Mouse (Mus musculus) frontal cortex, postnatal 10 days (tissue): ENCODE measurements at regions not wholly inside any gene's neighbourhood (a gene's known extent, or its start where the extent isn't known, plus 50 kb on each side); places are given as distances from the start of the nearest gene placed in this dataset.
A peak's percentile ranks its signal among the peaks of the same experiment; 100 is the strongest.

Experiments used
- DNase-seq, 2 experiments: peaks; one replicate each; pipeline ENCODE4 v3.0.0; 2022; ENCODE audit warnings: low spot score in 2 of 2, mixed read lengths in 1 of 2

DNA sequence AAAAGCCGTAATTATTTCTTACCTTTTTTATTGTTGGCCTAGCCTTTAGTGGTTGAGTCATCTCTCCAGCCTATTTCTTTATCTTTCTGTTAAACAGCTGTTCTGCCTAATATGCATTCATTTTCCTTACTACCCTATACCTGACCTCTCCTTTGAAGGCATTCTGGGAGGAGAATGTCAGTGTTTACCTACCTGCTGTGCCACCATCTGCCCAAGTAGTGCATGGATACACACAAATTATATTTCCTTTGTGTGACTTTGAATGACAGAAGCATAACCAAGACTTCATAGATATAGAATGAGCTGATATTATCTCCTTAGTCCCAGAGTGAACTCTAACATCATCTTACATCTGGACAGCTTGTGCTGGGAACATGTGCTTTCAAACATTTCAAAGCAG is 293.5 kb upstream of the Tom1l1 start:
- DNase-seq: no peak

DNA sequence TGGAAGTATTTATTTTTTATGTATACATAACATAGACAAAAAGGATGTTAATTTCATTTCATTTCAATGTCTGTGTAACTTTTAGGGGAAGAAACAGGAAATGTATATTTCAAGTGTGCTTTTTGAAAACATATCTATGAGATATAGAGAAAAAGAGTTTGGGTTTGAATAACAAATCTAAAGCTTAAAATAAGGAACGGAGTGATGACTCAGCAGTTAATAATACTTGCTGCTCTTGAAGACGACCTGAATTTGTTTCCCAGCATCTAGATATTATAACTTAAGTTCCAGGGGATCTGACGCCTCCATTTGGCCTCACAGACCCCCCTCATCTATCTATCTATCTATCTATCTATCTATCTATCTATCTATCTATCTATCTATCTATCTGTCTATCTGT is 290.1 kb upstream of the Tom1l1 start:
- DNase-seq: no peak

DNA sequence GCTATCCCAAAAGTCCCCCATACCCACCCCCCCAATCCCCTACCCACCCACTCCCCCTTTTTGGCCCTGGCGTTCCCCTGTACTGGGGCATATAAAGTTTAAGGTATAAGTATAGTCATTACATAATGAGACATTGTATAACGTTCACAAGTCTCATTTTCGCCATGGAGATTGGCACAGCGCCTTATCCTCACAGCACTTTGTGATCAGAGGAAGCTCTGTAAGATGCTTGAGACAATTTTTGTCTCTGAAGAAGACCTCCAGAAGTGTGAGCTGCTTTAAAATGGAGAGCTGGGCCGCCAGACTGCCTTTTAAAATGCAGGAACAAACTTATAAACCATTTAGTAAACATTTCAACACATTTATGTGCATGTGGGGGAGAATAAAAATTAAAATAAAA is 252.9 kb upstream of the Tom1l1 start:
- DNase-seq: peak in 1 of 2 experiments; percentile 8

DNA sequence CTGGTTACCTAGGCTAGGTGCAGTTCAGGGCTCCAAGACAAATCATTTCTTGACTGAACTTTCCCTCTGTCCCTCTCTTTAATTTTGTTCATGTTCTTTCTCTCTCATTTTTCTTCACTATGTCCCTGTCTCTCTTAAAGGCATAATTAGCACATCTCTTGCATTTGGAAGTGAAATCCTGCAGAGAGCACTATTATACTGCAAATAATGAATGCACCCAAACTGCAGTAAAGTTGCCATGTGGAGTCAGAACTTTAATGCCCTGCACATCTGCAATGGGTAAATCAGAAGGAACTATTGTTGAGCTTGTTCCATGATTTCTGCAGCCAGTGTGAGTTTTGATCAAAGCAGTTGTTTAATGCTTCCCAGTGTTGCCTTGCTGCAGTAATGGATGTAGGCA is 237.6 kb upstream of the Tom1l1 start:
- DNase-seq: no peak

DNA sequence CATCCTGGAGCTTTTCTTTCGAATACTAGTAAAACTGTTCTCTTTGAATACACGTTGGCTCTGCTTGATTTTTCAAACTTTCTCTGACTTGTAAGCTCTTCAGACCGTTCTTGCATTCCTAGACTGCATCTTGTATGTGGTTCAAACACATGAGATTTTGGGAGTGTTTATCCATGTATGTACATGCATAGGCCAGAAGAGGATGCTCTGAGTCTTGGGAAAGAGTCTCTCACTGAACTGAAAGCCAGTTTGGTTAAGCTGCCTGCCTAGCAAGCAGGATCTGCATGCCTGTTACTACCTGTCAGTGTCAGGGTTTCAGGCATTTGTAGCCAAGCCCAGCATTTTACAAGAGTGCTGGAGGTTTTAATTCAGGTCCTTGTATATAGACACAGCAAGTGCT is 229.6 kb upstream of the Tom1l1 start:
- DNase-seq: no peak

DNA sequence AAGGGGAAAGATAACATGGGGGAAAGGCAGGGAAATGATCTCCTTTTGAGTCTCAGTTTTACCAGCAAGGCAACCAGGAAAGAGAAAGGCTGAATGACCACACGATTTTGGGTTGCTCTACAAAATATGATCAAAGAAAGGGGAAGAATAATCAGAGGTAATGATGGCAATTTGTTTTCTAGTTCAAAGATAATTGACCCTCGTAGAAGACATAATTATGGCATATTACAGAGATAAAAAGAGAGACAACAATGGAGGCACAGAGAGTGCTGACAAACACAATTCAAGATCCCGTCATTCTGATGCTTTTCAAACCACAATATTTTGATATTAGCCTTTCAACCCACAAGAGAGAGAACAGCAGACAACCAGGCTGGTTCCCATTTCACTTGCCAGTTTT is 206.1 kb upstream of the Tom1l1 start:
- DNase-seq: no peak

DNA sequence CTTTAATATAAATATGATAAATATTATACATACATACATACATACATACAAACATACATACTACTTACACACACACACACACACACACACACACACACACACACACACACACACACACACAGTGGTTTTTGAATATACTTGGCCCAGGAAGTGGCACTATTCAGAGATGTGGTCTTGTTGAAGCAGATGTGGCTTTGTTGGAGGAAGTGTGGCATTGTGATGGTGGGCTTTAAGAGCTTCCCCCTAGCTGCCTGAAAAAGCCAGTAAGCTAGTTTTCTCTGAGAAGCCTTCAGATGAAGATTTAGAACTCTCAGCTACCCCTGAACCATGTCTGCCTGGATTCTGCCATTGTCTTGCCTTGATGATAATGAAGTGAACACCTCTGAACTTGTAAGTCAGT is 185.0 kb upstream of the Tom1l1 start:
- no peak for DNase-seq

DNA sequence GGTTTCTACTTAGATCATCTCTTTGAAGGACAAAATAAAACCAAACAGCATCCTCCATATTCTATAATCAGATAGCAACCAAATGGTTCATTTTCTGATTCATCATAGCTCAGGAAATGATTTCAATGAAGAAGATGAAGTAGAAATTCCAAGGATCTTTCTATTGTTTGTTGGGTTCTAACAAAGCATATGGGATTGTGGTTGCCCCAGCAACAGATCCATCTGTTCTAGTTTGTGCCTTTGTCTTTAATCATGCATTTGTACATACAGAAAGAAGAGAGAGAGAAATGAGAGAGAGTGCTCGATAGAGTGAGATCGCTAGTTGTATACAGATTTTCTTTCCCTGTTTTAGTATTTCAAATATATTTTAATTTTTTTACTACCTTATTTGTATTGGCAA is 183.5 kb upstream of the Tom1l1 start:
- no peak for DNase-seq

DNA sequence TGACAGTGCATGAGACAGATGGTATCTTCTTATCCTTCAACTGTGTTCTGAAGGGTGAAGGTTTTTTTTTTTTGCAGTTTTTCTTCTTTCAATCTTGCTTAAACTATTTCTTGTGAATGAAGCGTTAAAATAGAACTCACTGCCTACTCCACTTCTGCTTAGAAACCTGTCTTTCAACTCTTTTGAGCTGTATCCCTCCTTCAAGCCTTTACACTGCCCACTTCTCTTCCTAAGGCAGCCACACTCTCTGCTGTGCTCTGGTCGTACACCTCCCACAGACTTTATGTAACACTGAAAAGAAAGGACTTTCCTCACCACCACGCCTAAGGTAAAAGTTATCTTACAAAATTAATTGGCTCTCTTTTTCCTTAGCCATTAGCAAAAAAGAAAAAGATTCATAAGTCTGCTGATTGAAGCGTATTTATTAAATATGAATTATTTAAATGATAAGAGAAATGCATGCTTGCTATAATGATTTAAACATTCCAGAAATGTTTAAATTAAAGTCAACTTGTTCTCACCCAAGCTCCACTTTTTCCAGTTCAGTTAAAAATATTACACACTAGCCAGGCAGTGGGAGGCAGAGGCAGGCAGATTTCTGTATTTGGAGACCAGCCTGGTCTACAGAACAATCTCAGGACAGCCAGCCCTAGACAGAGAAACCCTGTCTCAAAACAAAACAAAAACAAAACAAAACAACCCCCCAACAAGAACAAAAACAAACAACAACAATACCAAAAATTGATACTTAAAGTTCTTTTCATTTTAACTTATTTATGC is 176.0 kb upstream of the Tom1l1 start:
- peak in 1 of 2 experiments; percentile 7 for DNase-seq

DNA sequence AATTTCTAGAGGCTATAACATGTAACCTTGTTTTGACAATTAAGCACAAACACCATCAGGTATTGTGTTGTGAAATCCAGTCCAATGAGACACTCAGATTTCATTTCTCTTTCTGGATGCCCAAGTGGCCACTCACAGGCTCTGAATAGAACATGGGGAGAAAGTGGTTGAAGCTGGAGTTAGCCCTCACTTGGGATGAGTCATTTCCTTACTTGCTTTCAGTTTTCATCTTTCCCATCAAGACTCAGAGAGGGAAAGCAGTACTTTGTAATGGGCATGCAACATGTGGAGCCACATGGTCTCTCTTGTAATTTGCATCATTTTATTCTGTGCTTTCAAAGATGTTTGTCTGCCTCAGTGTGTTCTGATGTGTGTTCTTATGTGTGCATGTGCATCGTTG is 167.6 kb upstream of the Tom1l1 start:
- DNase-seq: no peak

DNA sequence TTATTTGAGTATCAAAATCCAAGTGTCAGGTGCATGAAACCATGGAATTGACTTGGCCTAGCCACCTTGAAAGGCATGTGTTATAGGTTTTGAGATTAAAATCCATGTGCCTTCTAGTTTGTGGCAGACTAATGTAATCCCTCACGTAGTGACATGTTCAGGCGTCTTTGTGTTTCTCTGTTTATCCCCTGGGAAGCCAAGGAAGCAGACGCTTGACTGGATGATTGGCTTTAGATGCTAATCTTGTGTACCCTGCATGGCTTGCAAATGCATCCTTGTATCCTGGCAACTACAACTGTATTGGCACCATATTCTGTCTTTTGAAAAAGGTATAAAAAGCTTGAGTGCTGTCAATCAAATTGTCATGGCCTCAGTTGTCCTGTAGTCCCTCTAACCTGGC is 167.2 kb upstream of the Tom1l1 start:
- no peak for DNase-seq

DNA sequence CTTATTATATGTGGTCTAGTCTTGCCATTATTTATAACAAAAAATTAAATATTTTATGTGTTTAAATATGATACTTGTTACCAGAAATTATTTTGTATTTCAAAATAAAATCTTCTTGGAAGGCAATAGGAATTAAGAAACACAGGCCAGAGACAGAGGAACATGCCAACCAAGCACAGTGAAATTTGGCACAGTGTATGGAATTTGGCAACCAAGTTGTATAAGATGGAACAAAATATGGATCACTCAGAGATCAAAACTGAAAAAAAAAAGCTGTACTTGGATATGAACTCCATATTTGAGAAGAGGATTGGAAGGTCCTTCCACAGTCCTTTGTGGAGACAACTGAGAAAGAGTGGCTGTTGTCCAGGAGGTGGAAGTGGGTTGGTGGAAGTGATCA is 163.1 kb upstream of the Tom1l1 start:
- DNase-seq: no peak

DNA sequence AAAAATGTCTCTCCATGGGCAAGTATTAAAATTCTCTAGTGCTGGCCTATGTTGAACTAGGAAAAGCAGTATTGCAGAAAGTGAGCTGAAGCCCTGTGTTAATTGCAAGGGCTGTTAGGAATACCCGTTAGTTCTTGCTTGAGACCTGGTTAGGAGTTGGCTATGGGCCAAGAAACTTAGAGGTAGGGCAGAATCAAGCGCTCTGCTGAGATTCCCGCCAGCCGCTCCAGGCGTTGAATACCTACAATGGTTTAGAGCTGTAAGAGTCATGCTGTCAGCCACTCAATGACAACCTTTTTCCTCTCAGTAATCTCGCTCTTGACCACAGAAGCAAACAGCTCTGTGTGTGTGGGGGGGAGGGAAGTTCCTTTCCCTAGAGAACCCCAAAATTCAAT is 156.8 kb upstream of the Tom1l1 start:
- no peak for DNase-seq

DNA sequence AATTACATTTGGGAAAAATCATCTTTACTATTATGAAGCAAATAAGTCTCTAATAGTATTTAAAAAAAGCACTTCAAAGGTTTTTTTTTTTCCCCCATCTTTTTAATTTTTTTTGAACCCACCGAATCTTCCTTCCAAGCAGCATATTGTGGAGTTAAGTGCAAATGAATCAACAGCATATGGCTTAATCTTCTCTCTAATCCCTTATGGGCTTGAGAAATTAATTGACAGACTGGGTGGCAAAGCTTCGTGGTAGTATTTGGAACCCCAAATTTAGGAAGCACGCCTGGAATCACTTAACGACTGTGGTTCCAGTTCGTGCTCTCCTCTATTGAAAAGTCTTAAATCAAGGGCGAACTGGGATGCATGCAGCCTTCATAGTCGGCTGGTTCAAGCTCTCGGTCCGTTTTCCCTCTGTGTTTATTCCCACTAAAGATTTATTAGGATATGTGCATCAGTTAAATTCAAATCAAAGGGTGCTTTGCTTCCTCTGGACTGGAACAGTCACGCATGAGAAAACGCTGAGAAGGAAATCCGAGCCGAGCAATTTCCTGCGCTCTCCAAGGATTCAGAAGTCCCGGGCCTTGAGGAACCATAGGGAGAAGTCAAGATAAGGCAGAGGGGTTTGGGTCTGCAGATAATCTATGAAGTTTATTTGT is 156.2 kb upstream of the Tom1l1 start:
- DNase-seq: no peak

DNA sequence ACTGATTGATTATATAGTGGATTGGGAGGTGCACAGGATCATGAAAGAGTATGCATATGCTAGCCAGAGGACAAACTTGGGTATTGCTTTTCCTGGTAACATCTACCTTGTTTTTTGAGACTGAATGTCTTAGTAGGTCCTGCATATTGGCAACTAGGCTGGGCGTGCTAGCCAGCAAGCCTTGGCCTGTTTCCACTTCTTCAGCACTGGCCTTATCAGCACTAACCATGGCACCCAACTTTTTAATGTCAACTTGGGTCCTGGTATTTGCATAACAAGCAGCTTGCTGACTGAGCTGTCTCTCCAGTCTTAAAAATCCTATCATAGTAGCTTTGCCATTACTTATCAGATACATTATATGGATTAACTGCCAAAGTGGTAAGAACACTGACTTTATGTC is 150.0 kb upstream of the Tom1l1 start:
- DNase-seq: no peak

DNA sequence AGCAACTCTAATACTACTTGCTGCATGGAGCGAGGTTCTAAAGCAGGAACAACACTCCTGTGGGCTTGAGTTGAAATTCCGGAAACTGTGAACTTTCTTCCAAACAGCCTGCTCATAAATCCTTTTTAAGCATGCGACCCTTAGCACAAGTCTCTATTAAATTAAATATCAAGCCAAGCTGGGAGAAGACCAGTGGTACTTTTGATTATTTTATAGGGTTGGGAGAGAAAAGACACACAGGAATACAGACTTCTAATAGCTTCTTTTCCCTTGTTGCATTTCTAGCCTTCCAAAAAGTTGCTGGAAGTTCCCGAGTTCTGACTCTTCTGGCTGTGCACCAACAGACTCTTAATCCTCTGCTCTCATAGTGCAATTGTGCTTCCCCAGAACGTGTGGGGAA is 136.6 kb upstream of the Tom1l1 start:
- DNase-seq: no peak

DNA sequence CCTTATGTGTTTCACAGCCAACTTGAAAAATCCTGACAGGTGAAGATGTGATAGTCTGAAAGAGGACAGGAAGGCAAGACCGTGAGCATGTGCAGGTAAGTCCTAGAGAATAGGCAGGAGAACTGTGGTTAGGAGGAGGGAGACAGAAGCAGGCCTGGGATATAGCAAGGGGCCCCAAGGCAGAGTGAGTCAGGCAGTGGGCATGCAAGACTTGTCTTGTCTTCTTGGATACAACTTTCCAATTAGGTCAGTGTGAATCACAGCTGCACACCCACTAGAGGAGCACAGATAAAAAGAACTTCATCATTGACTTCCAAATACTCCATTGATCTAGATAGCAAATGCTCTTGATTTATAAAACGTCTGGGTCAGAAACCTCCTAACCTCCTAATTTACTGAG is 128.6 kb upstream of the Tom1l1 start:
- no peak for DNase-seq

DNA sequence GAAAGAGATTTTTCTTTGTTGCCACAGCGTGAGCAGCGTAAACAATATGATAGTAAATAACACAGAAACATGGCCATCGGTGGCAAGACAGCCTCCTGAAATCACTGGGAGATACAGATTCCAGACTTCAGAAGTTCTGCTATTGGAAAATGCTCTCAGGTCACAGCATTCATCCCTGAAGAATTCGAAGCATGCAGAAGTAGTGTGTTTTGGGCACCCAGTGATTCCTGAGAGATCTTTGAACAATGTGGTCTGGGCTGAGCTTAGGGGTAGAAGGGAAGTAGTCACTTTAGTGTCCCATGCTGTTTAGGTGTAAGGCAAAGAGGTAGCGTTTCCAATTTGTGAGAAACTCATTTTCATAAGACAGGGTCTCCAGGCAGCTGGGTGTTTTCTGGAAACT is 126.3 kb upstream of the Tom1l1 start:
- no peak for DNase-seq

DNA sequence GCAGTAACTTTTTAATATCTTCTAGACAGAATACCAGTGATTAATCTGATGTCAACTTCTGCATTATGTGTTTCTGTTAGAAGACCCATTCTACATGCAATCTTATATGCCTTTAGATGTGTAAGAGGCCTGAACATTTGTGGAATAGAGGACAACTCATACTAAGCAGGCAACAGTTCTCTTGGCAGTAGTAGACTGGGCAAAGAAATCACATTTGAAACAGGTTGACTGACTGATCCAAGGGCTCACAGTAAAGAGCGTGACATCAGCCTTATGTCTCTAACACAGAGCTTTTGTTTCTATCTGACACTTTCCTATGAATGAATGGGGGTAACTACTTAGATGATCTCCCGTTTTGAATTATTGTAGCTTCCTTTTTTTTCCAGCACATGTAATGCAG is 124.8 kb upstream of the Tom1l1 start:
- no peak for DNase-seq

DNA sequence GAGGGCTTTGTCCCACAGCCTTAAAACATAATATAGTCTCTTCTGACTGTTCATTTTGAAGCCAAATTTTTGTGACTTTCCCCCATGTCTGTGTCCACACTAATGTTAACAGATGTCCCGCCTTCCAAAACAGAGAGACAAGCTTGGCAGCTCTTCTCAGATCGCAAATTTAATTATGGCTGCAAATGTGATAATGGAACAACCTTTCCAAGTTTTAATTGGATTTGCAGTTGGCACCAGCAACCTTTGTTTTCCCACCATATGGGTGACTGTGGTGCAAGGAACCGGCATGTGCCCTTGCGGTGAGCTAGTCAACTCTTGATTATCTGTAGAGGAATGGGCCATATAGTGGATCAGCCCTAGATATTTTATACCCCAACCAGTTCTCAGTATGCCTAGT is 124.4 kb upstream of the Tom1l1 start:
- DNase-seq: no peak

DNA sequence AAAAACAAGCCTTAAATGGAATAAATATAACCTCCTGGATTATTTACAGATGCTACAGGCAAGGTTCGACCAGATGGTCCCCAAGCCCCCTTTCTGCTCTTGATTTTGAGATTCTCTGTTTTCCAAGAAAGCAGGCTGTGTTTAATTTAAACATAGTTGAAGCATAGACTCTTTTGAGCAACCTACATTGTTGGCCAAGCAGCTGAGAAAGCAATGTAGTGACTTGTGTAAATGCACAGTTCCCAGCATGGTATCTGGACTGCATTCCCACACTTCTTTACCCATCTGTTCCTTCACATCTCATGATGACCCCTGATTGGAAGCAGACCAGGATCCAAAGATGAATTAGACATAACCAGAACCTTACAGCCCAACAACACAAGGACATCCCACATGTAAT is 120.3 kb upstream of the Tom1l1 start:
- DNase-seq: no peak

DNA sequence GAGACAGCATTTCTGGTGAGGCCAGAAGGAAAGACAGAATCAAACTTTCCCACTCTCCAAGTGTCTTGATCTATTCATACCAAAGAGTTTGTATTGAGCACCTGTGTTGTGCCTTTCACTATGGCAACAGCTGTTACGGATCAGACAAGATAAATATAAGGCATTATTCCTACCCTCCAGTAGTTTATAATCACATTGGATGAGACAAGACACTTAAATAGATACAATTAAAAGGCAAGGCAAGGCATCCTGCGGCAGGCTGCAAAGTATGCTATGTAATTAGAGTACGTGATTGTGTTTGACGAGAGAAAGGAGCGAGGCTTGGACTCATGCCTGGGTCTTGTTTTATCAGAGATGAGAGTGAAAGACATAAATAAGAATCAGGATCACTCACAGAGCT is 119.2 kb upstream of the Tom1l1 start:
- DNase-seq: no peak

DNA sequence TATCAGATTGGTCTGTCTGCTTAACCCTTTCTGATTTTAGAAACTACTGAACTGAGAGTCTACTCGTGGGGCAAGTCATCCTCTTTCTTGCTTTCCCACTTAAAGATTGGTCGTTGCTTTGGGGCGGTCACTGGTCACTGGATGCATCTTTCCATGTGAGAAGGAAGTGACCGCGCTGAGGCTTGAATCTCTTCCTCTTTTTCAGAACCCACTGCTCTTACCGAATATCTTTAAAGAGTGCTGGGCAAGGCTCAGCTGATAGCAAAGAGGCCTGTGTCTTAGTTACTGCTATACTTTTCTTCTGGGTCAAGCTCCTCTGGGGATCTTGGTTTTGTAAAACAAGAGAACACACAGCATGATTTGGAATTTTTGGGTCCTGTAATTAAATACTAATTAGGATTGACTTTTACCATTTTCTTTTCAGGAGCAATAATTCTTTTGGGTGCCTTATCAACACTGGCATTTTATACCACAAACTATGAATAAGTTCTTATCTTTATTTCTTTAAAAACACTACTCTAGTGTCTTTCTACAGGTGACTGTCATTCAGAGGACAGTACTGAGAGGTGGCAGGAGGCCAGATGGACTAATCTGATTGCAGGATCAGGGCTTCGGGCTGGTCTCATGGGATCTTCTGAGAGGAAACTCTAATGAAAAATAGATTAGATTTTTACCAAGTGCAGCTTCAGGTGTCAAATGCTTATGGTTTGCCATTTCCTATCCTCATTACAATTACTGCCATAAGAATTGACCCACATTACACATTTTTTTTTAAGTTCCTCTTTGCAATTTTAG is 114.6 kb upstream of the Tom1l1 start:
- no peak for DNase-seq
